Mouse (Mus musculus) stomach, postnatal 0 days (tissue): Measurements from ENCODE around the gene Stat1. TPM values are rescaled to one million over a fixed set of nuclear protein-coding genes. Genes with fewer than 3 reads are reported as not detected.

Experiments
- ATAC-seq: fragments of 200-750 bp; cut with Nextera tagmentation; 2 replicates; pipeline ENCODE4 v1.8.0; 2017; ENCODE audit not compliant: low FRiP score, low TSS enrichment
- DNase-seq: peaks from one replicate; pipeline ENCODE4 v3.0.0-alpha.2; 2016; ENCODE audit warnings: low spot score
- H3K27ac ChIP-seq: fragments of 300-500 bp; sonication (generic); replicated peaks from 2 replicates; pipeline ENCODE4 v1.5.1; 2014; ENCODE audit warnings: mild to moderate bottlenecking, control low read depth
- H3K27me3 ChIP-seq: fragments of 300-500 bp; sonication (generic); 2 replicates; pipeline ENCODE4 v1.6.1; 2014; ENCODE audit warnings: low read length; ENCODE audit not compliant: control insufficient read depth, insufficient read depth
- H3K36me3 ChIP-seq: fragments of 300-500 bp; sonication (generic); 2 replicates; pipeline ENCODE4 v1.6.1; 2014; ENCODE audit warnings: low read length, mixed read lengths; ENCODE audit not compliant: control insufficient read depth, insufficient read depth
- H3K4me1 ChIP-seq: fragments of 300-500 bp; sonication (generic); replicated peaks from 2 replicates; pipeline ENCODE4 v1.6.1; 2014; ENCODE audit warnings: antibody characterized with exemption; ENCODE audit not compliant: control insufficient read depth, insufficient read depth
- H3K4me2 ChIP-seq: fragments of 300-500 bp; sonication (generic); replicated peaks from 2 replicates; pipeline ENCODE4 v1.6.1; 2014; ENCODE audit warnings: low read depth, mild to moderate bottlenecking, control low read depth, moderate library complexity
- H3K4me3 ChIP-seq: fragments of 300-500 bp; sonication (generic); 2 replicates; pipeline ENCODE4 v1.5.1; 2014; ENCODE audit warnings: low read depth, low read length, control low read depth
- H3K9ac ChIP-seq: fragments of 300-500 bp; sonication (generic); 2 replicates; pipeline ENCODE4 v1.6.1; 2014; ENCODE audit warnings: mild to moderate bottlenecking, low read length, control low read depth, mixed read lengths
- H3K9me3 ChIP-seq: fragments of 300-500 bp; sonication (generic); 2 replicates; pipeline ENCODE4 v1.6.1; 2016; ENCODE audit warnings: low read length; ENCODE audit not compliant: control insufficient read depth
- CTCF ChIP-seq: IDR thresholded peaks from 2 replicates; pipeline ENCODE4 v1.5.1; 2016; ENCODE audit warnings: antibody characterized with exemption, low read depth, mild to moderate bottlenecking, moderate library complexity
- EP300 ChIP-seq: optimal IDR thresholded peaks from 2 replicates; pipeline ENCODE3; 2016; ENCODE audit warnings: antibody characterized with exemption
- WGBS: fragments of 180-500 bp; shearing (Covaris S2); extraction: QIAGEN DNeasy Blood & Tissue Kit; methylation state at CpG from one replicate; pipeline ENCODE4 v1.1.7; 2014; 5-methylcytosine and 5-hydroxymethylcytosine counted together
- polyA plus RNA-seq: library from polyadenylated mRNA; unstranded; fragments of >200 nt; fragmentation: Nextera tagmentation; extraction: Ambion mirVana; gene quantifications from 2 replicates; pipeline ENCODE4 v1.2.1, GENCODE M21; 2015

Stat1 gene
- polyA plus RNA-seq, 1 experiment from 2014 or later = 22.2 TPM

- Histone ChIP-seq H3K4me2 (no peak overlapping the region), H3K4me3 (no peak overlapping the region), H3K27me3 (no peaks in the 10 kb centered on the region), H3K36me3 (peaks cover 4% of the 10 kb centered on the region; the same call in 1 of the 2 replicates), H3K9me3 (no peaks in the 10 kb centered on the region), H3K9ac (no peak overlapping the region), H3K27ac (no peak overlapping the region), H3K4me1 (no peaks in the 10 kb centered on the region)
- TF ChIP-seq EP300 = no peak
- TF ChIP-seq CTCF = no peak
- DNase-seq (no peak), ATAC-seq (no peak)
- 89% methylated on average over 2 of the region's 2 CpGs for WGBS
These were observed 38.8 kb downstream of the Stat1 start for GRCm38 (mm10) chr1:52158040-52158439.

- no peak for TF ChIP-seq EP300
- TF ChIP-seq CTCF = no peak
- Histone ChIP-seq H3K4me2 (no peak overlapping the region), H3K9me3 (no peaks in the 10 kb centered on the region), H3K4me3 (no peak overlapping the region), H3K27me3 (no peaks in the 10 kb centered on the region), H3K4me1 (no peaks in the 10 kb centered on the region), H3K36me3 (peaks cover 4% of the 10 kb centered on the region; the same call in 1 of the 2 replicates), H3K27ac (no peak overlapping the region), H3K9ac (no peak overlapping the region)
- ATAC-seq = no peak
- DNase-seq = no peak
- WGBS = 65% methylated on average over 17 of the region's 17 CpGs
These were observed 39.5 kb downstream of the Stat1 start for GRCm38 (mm10) chr1:52158490-52159381.

GRCm38 (mm10) chr1:52161151-52161550 lies 41.9 kb downstream of the Stat1 start:
- Histone ChIP-seq H3K4me2 (no peak overlapping the region), H3K9ac (no peak overlapping the region), H3K36me3 (no peaks in the 10 kb centered on the region), H3K4me3 (no peak overlapping the region), H3K9me3 (no peaks in the 10 kb centered on the region), H3K27ac (no peak overlapping the region), H3K27me3 (no peaks in the 10 kb centered on the region), H3K4me1 (no peaks in the 10 kb centered on the region)
- DNase-seq = peak; percentile 7
- 89% methylated on average over 8 of the region's 8 CpGs for WGBS
- no peak for ATAC-seq
- TF ChIP-seq CTCF = no peak
- no peak for TF ChIP-seq EP300

GRCm38 (mm10) chr1:52163707-52164457 lies 44.6 kb downstream of the Stat1 start:
- Histone ChIP-seq H3K9me3 (no peaks in the 10 kb centered on the region), H3K36me3 (no peaks in the 10 kb centered on the region), H3K4me2 (no peak overlapping the region), H3K27me3 (no peaks in the 10 kb centered on the region), H3K9ac (no peak overlapping the region), H3K27ac (no peak overlapping the region), H3K4me1 (no peaks in the 10 kb centered on the region), H3K4me3 (no peak overlapping the region)
- peak; percentile 7 for DNase-seq
- TF ChIP-seq CTCF (no peak), EP300 (no peak)
- ATAC-seq = no peak
- 86% methylated on average over 5 of the region's 5 CpGs for WGBS

GRCm38 (mm10) chr1:52166652-52167220 lies 47.5 kb downstream of the Stat1 start:
- Histone ChIP-seq H3K4me2 (peak overlapping the region; percentile 5; the same call in 1 of the 2 replicates), H3K27ac (no peak overlapping the region), H3K9ac (no peak overlapping the region), H3K9me3 (no peaks in the 10 kb centered on the region), H3K36me3 (no peaks in the 10 kb centered on the region), H3K4me3 (no peak overlapping the region), H3K27me3 (no peaks in the 10 kb centered on the region), H3K4me1 (no peaks in the 10 kb centered on the region)
- no peak for TF ChIP-seq EP300
- no peak for TF ChIP-seq CTCF
- DNase-seq (no peak), ATAC-seq (no peak)
- 58% methylated on average over 14 of the region's 14 CpGs for WGBS
